Mouse (Mus musculus): Measurements from ENCODE around the gene Dnajc4.
"Not testable (repeated sequence)": the region's sequence is repeated elsewhere in the genome, so short reads cannot be mapped to it uniquely, and the experiment has no call there.

Dnajc4 gene

GRCm38 (mm10) chr19:6994489-6994888 is 2.1 kb upstream of the Dnajc4 start:
- DNase-seq, result peak; percentile 2

- peak; percentile 3 for DNase-seq
These were observed 1.6 kb upstream of the Dnajc4 start for GRCm38 (mm10) chr19:6994002-6994401.

- peak; percentile 4 for DNase-seq
These were observed 819 bp upstream of the Dnajc4 start for GRCm38 (mm10) chr19:6993011-6993770.

- DNase-seq, result not testable (repeated sequence)
These were observed 1.2 kb downstream of the Dnajc4 start for GRCm38 (mm10) chr19:6991166-6991565.

GRCm38 (mm10) chr19:6990712-6991111 is 1.7 kb downstream of the Dnajc4 start:
- DNase-seq, result no peak

- DNase-seq, result peak; percentile 7
These were observed 3.1 kb downstream of the Dnajc4 start for GRCm38 (mm10) chr19:6989251-6989650.

- DNase-seq, result no peak
These were observed 4.5 kb downstream of the Dnajc4 start for GRCm38 (mm10) chr19:6987904-6988285.

- DNase-seq, result peak; percentile 85
These were observed 5.1 kb downstream of the Dnajc4 start, which contains the start of gene Vegfb for GRCm38 (mm10) chr19:6987061-6987903. Vegfb (minus strand) TSS chr19:6987651.

GRCm38 (mm10) chr19:6985951-6986708 is 6.2 kb downstream of the Dnajc4 start:
- DNase-seq, result peak; percentile 8

GRCm38 (mm10) chr19:6985300-6985699 is 7.1 kb downstream of the Dnajc4 start:
- DNase-seq, result peak; percentile 21

GRCm38 (mm10) chr19:6983621-6984020 is 8.8 kb downstream of the Dnajc4 start:
- no peak for DNase-seq

GRCm38 (mm10) chr19:6981465-6981864 is 10.9 kb downstream of the Dnajc4 start:
- DNase-seq, result no peak

GRCm38 (mm10) chr19:6980381-6981093 is 11.8 kb downstream of the Dnajc4 start, which contains the start of gene Fkbp2:
Fkbp2 (minus strand) TSS chr19:6980501.
- DNase-seq, result peak; percentile 99

- DNase-seq, result peak; percentile 100
These were observed 12.6 kb downstream of the Dnajc4 start for GRCm38 (mm10) chr19:6979486-6980380.

GRCm38 (mm10) chr19:6979001-6979479 is 13.3 kb downstream of the Dnajc4 start:
- peak; percentile 66 for DNase-seq

GRCm38 (mm10) chr19:6978639-6978974 is 13.8 kb downstream of the Dnajc4 start:
- DNase-seq, result no peak

GRCm38 (mm10) chr19:6977759-6978638 is 14.4 kb downstream of the Dnajc4 start:
- no peak for DNase-seq

- peak; percentile 93 for DNase-seq
These were observed 16.5 kb downstream of the Dnajc4 start, which contains the start of gene Plcb3 for GRCm38 (mm10) chr19:6975537-6976521. Plcb3 (minus strand) TSS chr19:6976470.

All from thymus, postnatal 14 days (tissue).